Mouse (Mus musculus): ENCODE data around the gene Nipsnap2.
"Not testable (repeated sequence)": the region's sequence is repeated elsewhere in the genome, so short reads cannot be mapped to it uniquely, and the experiment has no call there.

DNA sequence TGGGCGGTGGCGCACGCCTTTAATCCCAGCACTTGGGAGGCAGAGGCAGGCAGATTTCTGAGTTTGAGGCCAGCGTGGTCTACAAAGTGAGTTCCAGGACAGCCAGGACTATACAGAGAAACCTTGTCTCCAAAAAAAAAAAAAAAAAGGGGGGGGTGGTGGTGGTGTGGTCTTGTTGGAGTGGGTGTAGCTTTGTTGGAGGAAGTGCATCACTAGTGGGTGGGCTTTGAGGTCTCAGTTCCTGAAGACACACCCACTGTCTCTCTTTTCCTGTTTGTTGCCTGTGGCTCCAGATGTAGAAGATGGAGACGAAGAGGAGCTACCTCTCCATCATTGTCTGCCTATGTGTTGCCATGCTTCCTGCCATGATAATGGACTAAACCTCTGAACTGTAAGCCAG, 39.7 kb upstream of the Nipsnap2 start:
- TF ChIP-seq CTCF (IDR thresholded peaks at IDR 0.05; ENCODE audit: low read depth); EP300 (optimal IDR thresholded peaks at IDR 0.05): not testable (repeated sequence)

Data from stomach, postnatal 0 days (tissue).